Mouse (Mus musculus) Patski (cell line): ENCODE results near the gene Otp. TPM values are rescaled to one million over a fixed set of nuclear protein-coding genes. Genes with fewer than 3 reads are reported as not detected.

Experiments
- ATAC-seq: fragments of 100-300 bp; one replicate; pipeline ENCODE4 v1.8.0; 2021
- CTCF ChIA-PET: fragments of 350-600 bp; sonication (Branson Sonifier 250); formaldehyde crosslinking; loops from one replicate; lab custom pipeline; 2022; ENCODE audit warnings: inconsistent platforms; lab: Charles Lee
- POLR2A ChIA-PET: fragments of 350-600 bp; sonication (Branson Sonifier 250); formaldehyde crosslinking; loops from one replicate; lab custom pipeline; 2022; ENCODE audit warnings: antibody characterized with exemption, inconsistent platforms; lab: Charles Lee
- DNase-seq: peaks from one replicate; pipeline ENCODE4 v3.0.0-alpha.2; 2011; ENCODE audit warnings: low read depth, low spot score
- H3K27me3 ChIP-seq: fragments of 371-371 bp; one replicate; pipeline ENCODE4 v1.5.1; 2021
- CTCF ChIP-seq: fragments of 100-300 bp; IDR thresholded peaks from one replicate; pipeline ENCODE4 v1.5.1; 2021
- in situ Hi-C: fragments of 300-500 bp; cut with MboI; formaldehyde crosslinking; loops from 3 replicates; pipeline ENCODE4 v1.11.1; 2018; ENCODE audit warnings: low pct_unique_long_range_greater_than_20kb, mixed read lengths
- polyA plus RNA-seq: library from polyadenylated mRNA; unstranded; gene quantifications from one replicate; pipeline ENCODE4 v1.2.3, GENCODE M21; 2021

The Otp gene
- polyA plus RNA-seq, 1 experiment from 2014 or later, result not detected

- no peak for TF ChIP-seq CTCF
- ChIA-PET POLR2A (interaction anchor here (0.7 kb wide), 1 partner anchor 213 kb away, joined by 3 read pairs; no protein-coding TSS in a partner anchor), CTCF (interaction anchor here (1.2 kb wide), 1 partner anchor 9 kb away, joined by 3 read pairs; no protein-coding TSS in a partner anchor)
- DNase-seq (no peak), ATAC-seq (no peak)
- in situ Hi-C loops, result no loop called here
- H3K27me3 ChIP-seq, result peaks cover 18% of the 10 kb centered on the region
Measured at GRCm38 (mm10) chr13:94859256-94859655, 16.1 kb upstream of the Otp start.

GRCm38 (mm10) chr13:94862491-94863230 lies 12.7 kb upstream of the Otp start:
- ATAC-seq (no peak), DNase-seq (no peak)
- H3K27me3 ChIP-seq, result peaks cover 31% of the 10 kb centered on the region
- POLR2A ChIA-PET, result no interaction called here
- in situ Hi-C loops, result no loop called here
- TF ChIP-seq CTCF, result no peak
- CTCF ChIA-PET, result no interaction called here

DNA sequence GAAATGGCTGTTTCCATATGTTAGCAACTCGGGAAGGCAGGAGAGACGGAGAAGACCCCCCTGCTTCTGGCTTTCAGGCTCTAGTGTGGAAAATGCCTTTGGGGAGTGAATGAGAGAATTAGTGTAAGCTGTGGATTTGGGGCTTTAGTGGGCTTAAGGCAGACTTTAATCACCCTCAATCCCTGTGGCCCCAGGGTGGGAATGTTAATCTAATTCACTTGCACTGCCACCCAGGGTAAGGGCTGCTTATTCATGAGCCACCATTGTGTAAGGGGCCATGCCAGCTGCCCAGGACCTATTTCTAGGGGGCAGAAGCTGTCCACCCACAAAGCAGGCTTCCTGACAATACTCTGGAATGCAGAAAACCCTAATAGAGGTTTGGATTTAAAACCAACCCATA lies 8.5 kb upstream of the Otp start:
- ATAC-seq, result no peak
- H3K27me3 ChIP-seq, result peaks cover 58% of the 10 kb centered on the region
- TF ChIP-seq CTCF, result no peak
- ChIA-PET POLR2A (interaction anchor here (0.5 kb wide), 1 partner anchor 1201 kb away, joined by 3 read pairs; no protein-coding TSS in a partner anchor), CTCF (no interaction called here)
- no peak for DNase-seq
- in situ Hi-C loops, result no loop called here

DNA sequence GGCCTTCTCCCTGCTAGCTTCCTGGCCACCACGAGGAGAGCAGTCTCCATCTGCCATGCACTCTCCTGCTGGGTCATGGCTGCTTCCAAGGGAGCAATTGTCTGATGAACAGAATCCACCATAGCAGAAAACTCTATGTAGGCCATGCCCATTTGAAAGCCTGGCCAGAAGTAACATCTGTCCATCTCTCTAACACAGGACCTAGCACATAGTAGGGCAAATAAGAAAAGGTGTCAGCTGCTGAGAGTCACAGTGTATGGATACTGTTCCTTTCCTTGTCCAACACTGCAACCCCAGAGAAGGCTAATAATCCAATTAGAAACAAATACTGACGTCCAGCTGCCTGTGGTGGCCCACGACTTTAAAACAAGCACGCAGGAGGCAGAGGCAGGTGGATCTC lies 7.6 kb upstream of the Otp start:
- CTCF ChIA-PET, result interaction anchor here (1.0 to 1.2 kb wide), 3 partner anchors 8 to 73 kb away, joined by 3 read pairs; no protein-coding TSS in a partner anchor
- peaks cover 67% of the 10 kb centered on the region for H3K27me3 ChIP-seq
- ATAC-seq (no peak), DNase-seq (no peak)
- POLR2A ChIA-PET, result interaction anchor here (1.4 kb wide), 1 partner anchor 8 kb away, joined by 3 read pairs; no protein-coding TSS in a partner anchor
- no peak for TF ChIP-seq CTCF
- in situ Hi-C loops, result no loop called here

- in situ Hi-C loops, result no loop called here
- DNase-seq (no peak), ATAC-seq (peak; percentile 85)
- CTCF ChIA-PET, result interaction anchor here (1.0 to 1.2 kb wide), 3 partner anchors 9 to 73 kb away, joined by 3 read pairs; no protein-coding TSS in a partner anchor
- POLR2A ChIA-PET, result interaction anchor here (1.4 kb wide), 1 partner anchor 9 kb away, joined by 3 read pairs; no protein-coding TSS in a partner anchor
- TF ChIP-seq CTCF, result no peak
- peaks cover 75% of the 10 kb centered on the region for H3K27me3 ChIP-seq
Measured at GRCm38 (mm10) chr13:94868478-94868950, 6.9 kb upstream of the Otp start.

- DNase-seq (no peak), ATAC-seq (no peak)
- in situ Hi-C loops, result no loop called here
- ChIA-PET POLR2A (no interaction called here), CTCF (no interaction called here)
- peaks cover 77% of the 10 kb centered on the region for H3K27me3 ChIP-seq
- TF ChIP-seq CTCF, result no peak
Measured at GRCm38 (mm10) chr13:94869541-94869940, 5.9 kb upstream of the Otp start.

- peaks cover 83% of the 10 kb centered on the region for H3K27me3 ChIP-seq
- in situ Hi-C loops, result no loop called here
- ChIA-PET CTCF (interaction anchor here (1.0 kb wide), 1 partner anchor 18 kb away, joined by 3 read pairs; no protein-coding TSS in a partner anchor), POLR2A (interaction anchor here (0.6 kb wide), 1 partner anchor 35 kb away, joined by 3 read pairs; no protein-coding TSS in a partner anchor)
- DNase-seq (no peak), ATAC-seq (no peak)
- TF ChIP-seq CTCF, result no peak
Measured at GRCm38 (mm10) chr13:94870071-94870460, 5.3 kb upstream of the Otp start.

DNA sequence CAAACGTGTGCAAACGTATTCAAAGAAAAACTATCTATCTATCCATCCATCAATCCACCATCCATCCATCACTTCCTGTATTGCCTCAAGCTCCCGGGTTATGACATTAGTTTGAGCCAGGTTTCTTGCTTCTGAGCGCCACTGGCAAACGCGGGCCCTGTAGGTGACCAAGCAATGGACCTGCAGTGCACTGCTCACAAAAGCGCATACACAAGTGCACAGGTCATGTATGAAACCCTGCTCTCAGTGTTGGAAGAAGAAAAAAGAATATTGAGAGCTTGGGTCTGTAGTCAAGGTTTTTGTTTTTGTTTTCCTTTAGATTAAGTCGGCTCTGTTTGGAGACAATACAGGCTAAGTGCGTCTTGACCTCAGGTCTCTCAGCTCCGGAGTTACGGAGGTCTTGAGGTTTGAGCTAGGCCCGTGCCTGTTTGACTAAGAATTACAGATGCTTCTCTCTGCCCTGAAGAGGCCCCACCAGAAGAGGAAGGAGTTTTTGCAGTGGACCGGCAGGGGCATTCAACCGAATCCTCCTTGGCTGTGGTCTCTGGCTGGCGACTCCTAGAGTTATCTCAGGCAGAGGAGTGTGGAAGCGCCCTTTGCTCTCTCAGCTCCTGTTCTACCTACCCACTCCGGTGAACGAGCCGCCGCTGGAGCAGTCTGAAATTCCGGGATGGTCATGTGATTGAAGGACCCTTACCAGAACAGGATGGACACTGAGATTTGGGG lies 4.8 kb upstream of the Otp start:
- CTCF ChIA-PET, result interaction anchor here (1.0 kb wide), 1 partner anchor 18 kb away, joined by 3 read pairs; no protein-coding TSS in a partner anchor
- in situ Hi-C loops, result no loop called here
- no peak for ATAC-seq

DNA sequence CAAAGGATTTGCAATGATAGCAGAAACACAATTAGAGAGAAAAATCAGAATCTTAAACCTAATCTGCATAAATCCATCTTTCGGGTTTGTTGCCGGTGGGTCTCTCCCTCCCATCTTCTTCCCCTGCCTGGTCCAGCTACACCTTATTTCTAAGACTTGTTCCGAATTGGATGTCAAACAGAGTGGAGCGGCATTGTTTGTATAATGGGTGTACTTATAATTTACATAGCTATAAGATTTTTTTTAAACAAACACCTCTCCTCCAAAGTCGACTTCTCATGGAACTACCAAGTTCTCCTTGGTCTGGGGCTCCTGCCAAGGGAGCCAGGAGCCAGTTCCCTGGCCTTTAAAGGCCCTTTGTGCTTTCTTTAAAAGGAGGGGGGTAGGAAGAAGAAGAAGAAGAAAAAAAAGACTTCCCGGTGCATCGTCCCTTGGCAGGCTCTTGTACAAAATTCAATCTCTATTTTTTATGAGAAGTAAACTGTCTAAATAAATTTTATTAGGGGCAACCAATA lies 3.5 kb upstream of the Otp start:
- CTCF ChIA-PET, result no interaction called here
- DNase-seq (no peak), ATAC-seq (no peak)
- POLR2A ChIA-PET, result no interaction called here
- in situ Hi-C loops, result no loop called here
- no peak for TF ChIP-seq CTCF
- H3K27me3 ChIP-seq, result peaks cover 90% of the 10 kb centered on the region

More for the DNA sequence above, 4.8 kb upstream of the Otp start:
- H3K27me3 ChIP-seq, result peaks cover 85% of the 10 kb centered on the region
- POLR2A ChIA-PET, result interaction anchor here (0.6 kb wide), 1 partner anchor 36 kb away, joined by 3 read pairs; no protein-coding TSS in a partner anchor
- TF ChIP-seq CTCF, result no peak
- DNase-seq, result no peak

DNA sequence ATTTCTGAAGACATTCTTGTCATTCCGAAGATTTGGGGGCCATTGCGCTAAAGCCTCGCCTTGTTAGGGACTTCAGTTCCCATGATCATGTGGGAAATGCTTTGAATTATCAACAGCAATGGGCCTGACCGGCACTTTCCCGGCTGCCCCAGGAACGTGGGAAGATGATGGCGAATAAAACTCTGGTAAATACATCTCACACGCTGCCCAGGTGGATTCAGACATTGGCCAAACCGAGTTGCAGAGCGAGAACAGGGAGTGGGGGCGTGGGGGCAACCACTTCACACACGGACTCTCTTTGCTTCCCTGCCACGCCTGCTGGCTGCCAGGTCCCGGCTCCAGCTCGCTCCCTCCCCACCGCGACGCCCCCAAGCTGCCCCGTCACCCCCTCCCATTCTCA lies 3.0 kb upstream of the Otp start:
- no peak for TF ChIP-seq CTCF
- DNase-seq, result no peak
- ATAC-seq, result no peak
- peaks cover 90% of the 10 kb centered on the region for H3K27me3 ChIP-seq
- POLR2A ChIA-PET, result no interaction called here
- in situ Hi-C loops, result no loop called here
- CTCF ChIA-PET, result no interaction called here
